Mouse (Mus musculus): ENCODE data around the gene Ptgfrn.

- TF ChIP-seq CTCF (conservative IDR thresholded peaks at IDR 0.05; ENCODE audit: low read length) (no peak), NANOG (IDR thresholded peaks at IDR 0.05; ENCODE audit: borderline replicate concordance, low read length) (no peak)
Observed at GRCm38 (mm10) chr3:101086584-101087445, 23.3 kb downstream of the Ptgfrn start.

All from E14TG2a.4 (cell line).